Mouse (Mus musculus): Measurements from ENCODE around the gene Spata17.
"Not testable (repeated sequence)": the region's sequence is repeated elsewhere in the genome, so short reads cannot be mapped to it uniquely, and the experiment has no call there.

Spata17 gene

DNA sequence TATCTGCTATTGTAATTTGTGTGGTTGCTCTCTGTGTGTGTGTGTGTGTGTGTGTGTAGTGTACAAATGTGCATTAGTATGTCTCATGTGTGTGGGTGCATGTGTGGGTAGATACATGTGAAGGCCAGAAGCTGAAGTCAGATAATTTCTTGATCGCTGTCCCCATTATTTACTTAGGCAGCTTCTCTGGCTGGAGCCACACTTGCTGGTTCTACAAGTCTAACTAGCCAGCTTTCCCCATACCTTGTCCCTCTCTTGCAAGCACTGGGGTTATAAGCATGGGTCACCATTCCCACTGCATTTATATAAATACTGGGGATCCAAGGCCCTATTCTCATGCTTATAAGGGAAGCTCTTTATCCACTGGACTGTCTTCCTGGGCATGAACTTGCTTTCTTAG is 39.3 kb downstream of the Spata17 start:
- DNase-seq (ENCODE audit: low spot score in 2 of 2) = no peak

DNA sequence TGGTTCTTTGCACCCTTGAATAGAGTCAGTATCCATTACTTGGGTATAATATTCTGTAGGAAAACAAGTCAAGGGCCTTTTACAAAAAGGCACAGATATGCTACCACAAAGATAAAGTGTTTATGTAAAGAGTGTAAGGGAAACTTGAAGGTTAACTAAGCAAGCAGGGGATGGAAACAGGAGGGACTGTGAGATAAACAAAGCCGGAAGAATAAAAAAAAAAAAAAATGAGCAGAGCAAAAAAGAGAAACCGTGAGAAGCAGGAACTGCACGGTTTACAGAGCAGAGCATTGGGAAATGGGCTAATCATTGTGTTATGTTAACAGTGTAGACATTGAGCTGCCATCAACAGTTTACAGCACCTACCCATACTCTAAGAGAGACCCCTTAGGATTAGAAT is 44.9 kb downstream of the Spata17 start:
- DNase-seq (ENCODE audit: low spot score in 2 of 2) = no peak

DNA sequence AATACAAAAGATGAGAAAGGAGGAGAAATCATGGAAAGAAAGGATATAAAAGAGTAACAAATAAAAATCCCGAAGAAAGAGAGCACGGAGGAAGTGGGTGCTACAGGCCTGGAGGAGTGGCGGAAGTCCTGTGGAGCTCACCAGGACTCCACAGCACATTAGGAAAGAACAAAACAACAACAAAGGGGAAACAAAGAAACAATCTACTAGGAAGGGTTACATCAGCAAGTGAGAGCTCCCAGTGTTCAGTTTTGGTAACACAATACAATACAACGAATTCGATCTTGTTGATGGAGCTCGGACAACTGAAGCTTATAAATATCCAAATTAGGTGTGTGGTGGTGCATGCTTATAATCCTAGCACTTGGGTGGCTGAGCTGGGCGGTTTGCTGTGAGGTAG is 45.6 kb downstream of the Spata17 start:
- no peak for DNase-seq (ENCODE audit: low spot score in 2 of 2)

DNA sequence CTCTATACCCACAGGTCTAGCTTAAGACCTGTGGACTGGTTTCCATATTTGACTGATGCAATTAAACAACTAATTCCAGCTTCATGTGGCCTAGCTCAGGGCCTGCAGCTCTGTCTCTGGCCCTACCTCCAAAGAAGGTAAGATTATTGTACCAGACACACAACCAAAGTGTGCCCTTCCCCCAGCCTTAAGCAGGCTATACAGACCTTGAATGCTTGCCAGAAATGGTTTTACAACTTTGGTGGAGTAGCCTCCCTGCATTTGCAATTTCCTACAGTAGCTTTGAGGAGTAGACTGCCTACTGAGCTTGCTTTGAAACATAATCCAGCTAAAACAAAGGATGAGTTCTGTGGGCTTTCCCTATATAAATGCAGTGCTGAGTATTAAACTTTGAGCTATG is 51.7 kb downstream of the Spata17 start:
- no peak for DNase-seq (ENCODE audit: low spot score in 2 of 2)

DNA sequence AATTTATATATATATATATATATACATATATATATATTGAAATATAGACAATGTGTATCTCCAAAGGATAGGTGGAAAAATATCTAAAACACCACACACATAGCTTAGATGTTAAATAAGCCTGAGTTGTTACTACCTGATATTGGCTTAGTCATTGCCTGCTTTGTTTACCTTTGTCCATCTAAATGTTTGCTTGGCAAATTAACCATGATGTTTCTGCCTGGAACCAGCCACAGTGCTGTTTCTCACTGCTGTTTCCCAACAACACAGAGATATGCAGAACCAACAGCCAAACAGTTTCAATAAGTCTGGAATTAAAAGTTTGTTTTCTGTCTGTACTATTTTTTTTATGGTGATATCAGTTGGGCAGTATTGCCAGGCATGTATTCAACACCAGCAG is 59.6 kb downstream of the Spata17 start:
- no peak for DNase-seq (ENCODE audit: low spot score in 2 of 2)

DNA sequence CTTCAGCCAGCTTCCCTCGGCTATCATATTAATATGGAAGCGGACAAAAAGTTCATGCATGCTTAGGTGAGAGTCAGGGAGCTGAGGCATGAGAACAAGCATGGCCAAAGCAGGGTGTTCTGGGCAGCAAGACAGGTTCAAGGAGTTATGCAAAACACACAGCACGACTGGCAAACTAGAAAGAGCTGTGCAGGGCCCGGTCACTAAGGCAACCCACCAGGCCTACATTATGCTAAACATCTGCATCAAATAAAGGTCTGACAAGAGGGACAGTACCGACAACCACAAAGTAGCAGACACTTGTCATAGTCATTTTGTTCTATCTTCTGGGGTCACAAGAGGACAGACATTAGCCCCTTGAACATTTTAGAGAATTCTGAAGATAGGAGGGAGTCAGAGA is 61.6 kb downstream of the Spata17 start:
- DNase-seq (ENCODE audit: low spot score in 2 of 2) = no peak

DNA sequence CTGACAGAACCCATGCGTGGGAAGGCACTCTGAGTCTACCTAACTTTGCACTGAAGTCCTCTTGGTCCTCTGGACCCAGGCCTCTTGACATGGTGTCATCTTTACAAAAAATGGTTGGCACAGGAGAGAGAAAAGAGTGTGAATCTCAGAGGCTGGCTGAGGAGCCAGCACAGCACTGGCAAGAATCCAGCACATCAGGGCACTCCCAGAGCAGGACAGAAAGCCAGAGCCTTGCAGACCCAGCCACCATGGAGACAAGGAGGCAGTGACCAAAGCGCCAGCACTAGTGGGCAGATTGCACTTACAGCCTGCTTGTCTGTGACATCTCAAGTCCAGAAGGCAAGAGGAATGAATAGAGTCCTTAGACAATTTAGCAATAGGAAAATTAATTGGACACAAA is 62.7 kb downstream of the Spata17 start:
- DNase-seq (ENCODE audit: low spot score in 2 of 2) = no peak

DNA sequence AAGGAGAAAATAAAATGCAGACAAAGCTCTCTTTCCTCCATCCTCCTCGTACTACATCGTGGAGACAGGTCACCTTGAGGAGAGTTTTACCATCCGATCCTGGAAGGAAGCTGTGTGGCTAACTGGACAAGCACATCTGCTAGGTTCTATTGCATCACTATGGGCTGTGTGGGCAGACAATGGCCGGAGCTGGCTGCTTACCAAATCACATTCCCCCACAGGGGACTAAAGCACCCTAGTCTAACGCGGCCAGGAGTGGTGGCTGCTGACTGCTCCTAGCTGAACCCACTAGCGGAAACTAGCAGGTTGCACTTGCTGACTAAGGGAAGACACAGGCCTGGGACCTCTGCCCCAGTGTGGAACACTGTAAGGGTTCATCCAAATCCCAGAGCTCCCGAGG is 72.3 kb downstream of the Spata17 start:
- no peak for DNase-seq (ENCODE audit: low spot score in 2 of 2)

DNA sequence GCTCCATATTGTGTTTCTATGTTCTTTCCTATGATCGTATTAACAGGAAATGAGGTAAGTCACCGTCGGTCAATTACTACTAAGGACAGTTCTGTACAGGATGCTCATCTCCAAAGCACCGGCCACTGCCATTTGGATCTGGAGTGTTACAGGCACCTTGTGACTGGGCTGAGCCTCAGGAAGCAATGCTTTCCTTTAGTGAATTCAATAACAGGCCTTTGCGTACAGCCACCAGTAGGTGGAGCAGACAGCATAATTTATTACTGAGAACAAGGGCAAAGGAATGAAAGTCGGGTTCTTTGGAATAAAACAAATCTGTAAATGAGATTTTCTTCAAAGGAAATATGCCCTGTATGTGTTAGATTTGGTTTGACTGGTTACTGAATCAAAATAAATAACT is 77.8 kb downstream of the Spata17 start:
- peak in 1 of 2 experiments; percentile 66 for DNase-seq (ENCODE audit: low spot score in 2 of 2)

DNA sequence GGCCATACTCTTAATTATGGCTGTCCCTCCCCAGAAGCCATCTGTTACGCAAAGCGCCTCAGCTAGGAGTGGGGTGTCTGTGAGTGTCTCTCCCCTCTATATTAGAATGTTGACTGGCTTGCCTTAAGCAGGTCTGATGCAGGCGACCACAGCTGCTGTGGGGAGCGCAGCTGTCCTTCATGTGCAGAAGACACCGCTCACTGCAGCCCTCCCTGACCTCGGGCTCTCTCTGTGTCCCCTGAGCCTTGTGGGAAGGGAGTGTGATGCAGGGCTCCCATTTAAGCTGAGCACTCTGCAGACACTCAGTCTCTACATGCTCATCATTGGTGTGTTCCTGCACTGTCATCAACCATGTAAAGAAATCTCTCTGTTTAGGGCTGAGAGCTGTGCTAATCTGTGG is 79.4 kb downstream of the Spata17 start:
- no peak for DNase-seq (ENCODE audit: low spot score in 2 of 2)

DNA sequence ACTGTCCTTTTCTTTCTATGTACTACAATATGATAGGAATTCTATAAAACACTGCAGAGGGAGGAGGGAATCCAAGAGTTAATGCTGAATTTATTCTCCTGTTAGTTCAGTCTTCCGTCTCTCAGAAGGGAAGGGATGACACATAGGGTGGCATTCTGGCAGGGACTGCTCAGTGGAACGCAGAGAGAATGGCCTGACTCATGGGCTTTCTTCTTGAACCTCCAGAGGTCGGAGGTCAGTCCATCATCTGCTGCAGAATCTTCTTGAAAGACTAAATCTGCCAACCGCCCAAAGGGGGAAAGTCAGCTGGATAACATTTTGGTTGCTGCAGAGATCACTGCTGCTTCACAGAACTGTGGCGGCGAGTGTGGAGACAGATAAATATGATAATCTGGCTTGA is 81.4 kb downstream of the Spata17 start:
- DNase-seq (ENCODE audit: low spot score in 2 of 2) = no peak

DNA sequence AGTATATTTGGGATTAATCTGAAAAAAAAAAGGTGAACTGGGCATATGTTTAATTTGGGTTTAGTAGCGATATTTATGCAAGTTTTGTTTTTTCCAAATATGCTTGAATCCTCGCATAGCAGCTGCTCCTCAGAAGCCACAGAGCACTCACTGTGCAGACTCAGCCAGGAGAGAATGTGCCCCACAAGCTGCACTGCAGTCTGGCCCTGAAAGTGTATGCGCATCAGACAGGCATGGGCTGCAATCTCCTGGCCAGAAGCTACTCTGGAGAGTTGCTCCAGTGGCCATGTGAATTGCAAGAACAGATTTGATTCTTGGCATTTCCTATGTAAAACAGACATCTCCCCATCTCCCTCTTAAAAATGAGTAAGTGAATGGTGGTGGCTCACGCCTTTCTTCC is 82.9 kb downstream of the Spata17 start:
- no peak for DNase-seq (ENCODE audit: low spot score in 2 of 2)

DNA sequence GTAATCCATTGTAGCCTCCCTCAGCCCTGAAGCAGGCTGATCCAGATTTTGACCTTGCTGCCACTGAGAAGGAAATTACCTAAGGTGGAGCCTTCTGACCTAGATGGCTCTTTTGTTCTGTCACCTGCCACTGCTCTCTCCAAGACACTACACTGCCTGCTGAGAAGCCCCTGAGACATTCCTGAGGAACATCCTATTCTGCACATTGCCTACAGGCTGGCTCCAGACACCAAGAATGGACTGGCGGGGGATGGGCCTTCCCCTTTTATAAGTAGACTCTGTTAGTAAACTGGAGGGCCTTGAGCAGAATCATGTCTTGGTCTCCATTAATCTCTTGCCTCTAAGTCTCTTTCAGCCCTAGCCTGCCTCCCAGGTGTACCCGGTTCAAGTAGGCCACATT is 87.7 kb downstream of the Spata17 start:
- DNase-seq (ENCODE audit: low spot score in 2 of 2) = not testable (repeated sequence)

DNA sequence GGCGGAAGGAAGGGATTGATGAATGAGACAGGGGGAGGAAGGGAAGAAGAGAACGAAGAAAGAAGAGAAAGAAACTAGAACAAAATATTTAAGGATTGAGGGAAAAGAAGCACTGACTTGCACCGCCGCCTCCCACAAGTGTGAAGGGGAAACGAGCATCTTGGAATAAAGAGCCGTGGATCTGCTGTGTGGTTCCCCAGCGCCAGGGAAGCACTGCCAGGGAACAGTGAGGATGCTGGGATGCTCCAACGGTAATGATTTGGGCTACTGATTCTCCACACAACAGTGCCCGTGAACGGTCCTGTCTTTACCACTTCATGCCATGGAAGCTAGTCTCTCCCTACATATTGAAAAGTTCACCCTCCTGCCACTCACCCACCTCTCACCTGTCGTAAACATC is 89.5 kb downstream of the Spata17 start:
- DNase-seq (ENCODE audit: low spot score in 2 of 2) = no peak

DNA sequence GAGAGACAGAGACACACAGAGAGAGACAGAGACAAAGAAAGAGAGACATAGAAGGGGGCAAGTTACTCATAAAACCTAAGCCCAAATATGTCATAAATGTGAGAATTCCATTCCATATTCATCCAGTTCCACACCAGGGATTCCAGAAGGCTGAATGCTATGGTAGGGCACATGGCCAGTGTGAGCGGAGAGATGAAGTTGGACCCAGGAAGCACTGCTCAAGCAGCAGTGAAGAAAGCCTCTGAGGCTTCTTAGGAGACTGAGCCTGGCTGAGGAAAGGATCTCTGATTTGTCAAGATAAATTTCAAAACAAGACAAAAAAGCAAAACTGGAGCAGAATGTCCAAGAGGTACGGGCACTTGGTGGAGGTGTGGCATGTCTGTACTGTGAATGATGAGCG is 90.3 kb downstream of the Spata17 start:
- DNase-seq (ENCODE audit: low spot score in 2 of 2) = no peak

DNA sequence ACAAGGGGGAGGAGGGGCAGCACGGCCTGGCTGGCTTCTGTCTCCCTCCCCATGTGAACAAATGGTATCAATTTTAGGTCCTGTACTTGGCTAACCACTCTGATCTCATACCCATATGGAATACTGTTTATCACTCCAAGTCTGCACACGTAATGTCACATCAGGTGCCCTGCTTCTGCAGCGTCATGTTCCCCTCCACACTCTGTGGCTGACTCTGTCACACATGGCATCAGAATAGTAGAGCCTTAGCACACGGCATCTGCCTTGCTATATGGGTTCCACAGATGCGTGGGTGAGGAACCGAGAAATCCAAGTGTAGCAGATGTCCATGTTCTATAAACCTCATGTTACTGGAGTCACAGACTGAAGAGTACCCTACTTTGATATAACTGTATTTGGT is 96.0 kb downstream of the Spata17 start:
- DNase-seq (ENCODE audit: low spot score in 2 of 2) = peak; percentile 37 to 67

DNA sequence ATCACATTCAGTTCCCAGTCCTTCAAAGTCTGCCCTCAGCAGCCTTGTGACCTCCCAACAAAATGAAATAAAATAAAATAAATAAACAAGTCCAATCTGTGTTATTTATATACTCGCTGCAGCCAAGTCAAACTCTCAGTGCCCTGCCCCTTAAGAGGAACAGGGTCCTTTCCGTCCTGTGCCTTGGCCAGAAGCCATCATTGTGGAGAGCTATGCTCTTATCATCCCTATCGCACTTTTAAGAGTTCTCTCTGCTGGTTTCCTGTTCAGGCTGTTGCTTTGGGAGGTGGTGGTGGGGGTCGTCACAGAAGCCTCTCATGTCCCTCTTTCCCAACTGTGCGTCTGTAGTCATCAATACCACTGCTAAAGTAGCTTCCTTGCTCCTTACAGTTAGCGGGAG is 97.2 kb downstream of the Spata17 start:
- no peak for DNase-seq (ENCODE audit: low spot score in 2 of 2)

DNA sequence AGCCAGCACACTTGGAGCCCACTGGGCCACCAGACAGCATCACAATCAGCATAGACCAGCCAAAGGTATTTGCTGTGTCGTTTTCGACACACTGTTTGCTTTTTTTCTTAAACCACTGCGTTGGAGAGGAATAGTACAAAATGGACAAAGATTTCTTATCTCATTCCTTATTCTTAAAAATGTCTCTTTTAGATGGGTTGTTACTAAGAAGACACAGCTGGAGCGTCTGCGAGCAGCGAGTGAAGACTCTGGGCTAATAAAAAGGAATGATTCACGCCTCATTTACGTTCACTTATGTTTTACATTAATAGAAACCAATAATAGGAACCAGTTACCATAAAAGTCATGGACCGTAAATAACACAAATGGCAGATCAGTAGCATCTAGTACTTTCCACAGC is 101.5 kb downstream of the Spata17 start:
- no peak for DNase-seq (ENCODE audit: low spot score in 2 of 2)

DNA sequence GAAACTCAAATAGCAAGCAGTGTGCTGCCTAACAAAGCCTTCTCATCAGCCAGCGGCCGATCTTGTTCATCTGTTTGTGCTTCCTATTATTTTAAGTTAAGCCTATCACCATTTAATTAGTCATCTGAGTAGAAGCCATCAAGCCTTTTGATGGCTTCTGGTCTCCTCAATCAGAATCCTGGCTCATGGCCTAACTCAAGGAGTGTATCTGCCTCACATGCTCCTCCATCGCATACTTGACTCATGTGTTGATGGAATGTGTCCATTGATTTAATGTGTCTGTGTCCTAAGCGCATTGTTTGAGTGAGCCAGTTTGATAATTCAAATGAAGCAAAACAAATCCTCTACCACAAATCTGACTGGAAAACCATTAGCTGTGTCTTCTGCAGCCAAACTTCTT is 113.1 kb downstream of the Spata17 start:
- no peak for DNase-seq (ENCODE audit: low spot score in 2 of 2)

DNA sequence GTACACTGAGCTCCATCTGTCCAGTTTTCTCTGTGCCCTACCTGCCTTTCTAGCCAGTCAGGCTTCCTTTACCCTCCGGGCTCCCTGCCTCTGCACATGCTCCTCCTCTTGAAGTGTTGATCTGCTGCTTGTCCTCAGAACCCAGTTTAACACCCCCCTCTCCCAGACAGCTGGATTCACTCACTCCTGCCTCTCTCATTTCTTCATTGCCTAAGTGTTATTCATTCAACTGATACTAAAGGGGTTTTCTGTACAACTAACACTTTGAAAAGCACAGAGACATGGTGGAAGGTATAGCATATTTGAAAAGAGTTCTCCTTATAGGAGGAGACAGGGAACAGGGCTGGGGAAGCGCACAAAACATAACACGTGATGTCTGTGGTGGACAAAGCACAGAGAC is 114.1 kb downstream of the Spata17 start:
- DNase-seq (ENCODE audit: low spot score in 2 of 2) = no peak

DNA sequence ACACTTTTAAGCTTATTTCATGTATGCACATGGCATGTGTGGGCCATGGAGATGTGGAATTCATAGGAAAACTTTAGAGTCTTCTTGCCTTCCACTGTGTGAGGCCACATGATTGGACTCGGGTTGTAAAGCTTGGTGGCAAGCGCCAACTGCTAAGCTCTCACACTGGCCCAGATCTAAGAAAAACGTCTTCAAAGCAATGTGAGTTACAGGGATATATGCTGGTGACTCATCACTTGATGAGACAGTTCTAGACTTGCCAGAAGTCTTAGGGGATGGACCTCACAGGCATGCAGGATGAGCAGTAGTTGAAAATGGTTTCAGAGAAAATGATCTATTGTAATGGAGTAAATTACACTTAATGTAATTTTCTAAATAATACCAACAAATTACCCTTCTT is 114.6 kb downstream of the Spata17 start:
- DNase-seq (ENCODE audit: low spot score in 2 of 2) = no peak

DNA sequence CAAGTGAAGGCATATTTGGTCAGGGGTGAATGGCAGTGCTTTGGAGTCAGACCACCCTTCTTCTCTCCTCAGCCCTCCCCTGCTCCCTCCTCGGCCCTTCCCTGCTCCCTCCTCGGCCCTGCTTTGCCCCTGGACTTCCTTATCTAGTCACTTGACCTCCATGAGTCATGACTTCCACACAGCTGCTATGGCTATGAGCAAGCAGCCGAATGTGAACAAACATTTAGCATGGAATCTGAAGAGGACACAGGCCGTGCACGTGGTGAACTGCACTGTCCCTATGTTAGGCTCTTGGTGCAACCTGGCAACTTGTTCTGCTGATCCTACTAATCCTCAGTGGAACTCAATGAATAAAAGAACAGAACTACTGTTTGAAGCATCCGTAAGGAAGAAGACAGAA is 117.0 kb downstream of the Spata17 start:
- no peak for DNase-seq (ENCODE audit: low spot score in 2 of 2)

DNA sequence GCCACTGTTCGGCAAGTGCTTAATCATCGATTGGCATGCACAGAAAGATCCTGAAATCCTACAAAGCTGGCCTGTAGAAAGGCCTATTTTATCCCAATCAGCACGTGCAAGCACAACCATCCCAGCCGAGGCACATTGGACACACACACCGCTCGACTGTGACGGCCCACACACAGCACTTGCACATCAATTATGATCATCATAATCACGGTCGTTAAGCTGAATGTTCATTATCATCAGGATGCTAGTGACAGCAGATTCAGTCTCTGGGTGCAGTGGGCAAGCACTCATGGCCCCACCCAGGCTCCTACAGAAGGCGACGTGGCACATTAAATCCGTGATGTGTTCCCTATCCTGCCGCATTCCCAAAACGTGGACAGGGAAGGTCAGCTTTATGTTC is 122.7 kb downstream of the Spata17 start:
- DNase-seq (ENCODE audit: low spot score in 2 of 2) = no peak

DNA sequence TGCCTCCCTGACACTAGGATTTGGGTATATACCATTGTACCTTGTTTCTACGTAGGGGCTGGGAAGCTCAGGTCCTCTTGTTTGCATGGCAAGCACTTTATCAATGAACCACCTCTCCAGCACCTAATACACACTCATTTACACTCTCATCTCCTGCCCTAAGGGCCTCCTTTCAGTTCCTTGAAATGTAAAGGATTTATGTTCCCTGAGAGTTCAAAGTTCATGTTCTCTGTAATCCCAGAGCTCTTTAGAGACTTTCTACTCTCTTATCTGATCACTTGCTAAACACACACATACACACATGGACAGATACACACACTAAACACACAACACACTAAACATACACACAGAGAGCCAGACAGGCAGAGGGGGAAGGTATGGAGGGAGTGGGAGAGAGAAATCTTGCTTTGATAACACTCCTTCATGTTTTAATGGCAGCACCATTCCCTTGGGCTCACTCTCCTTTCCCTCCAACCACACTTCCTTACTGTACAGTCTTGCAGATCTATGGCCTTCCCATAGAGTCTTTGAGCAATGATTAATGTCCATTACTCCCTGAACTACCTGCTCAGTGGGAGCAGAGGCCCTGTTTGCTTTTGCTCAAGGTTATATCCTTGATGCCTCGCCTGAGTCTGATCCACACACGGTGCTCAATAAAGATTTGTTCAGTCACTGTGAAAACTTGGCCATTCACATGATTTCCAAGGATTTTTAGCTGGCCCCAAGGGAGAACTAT is 126.4 kb downstream of the Spata17 start:
- no peak for DNase-seq (ENCODE audit: low spot score in 2 of 2)

Measured in frontal cortex, postnatal 14 days (tissue).